Comparison of ENCODE assay signal across 10 mouse cellular contexts in genomic region chr12:12179292-12179865, GRCm38 (mm10).
DNase-seq lines count a peak whose midpoint lies in the region; TF ChIP-seq lines count a peak whose summit lies in the region.
"Had no signal": no experiment of that assay in that cellular context is flagged by ENCODE, and none has a peak within 500 bp of the region (broad histone marks: within the 10 kb centered on the region; RNA-seq: fewer than 3 reads in every experiment).

No protein-coding gene starts in this region.

- no peak for TF ChIP-seq CTCF in gastrocnemius, adult 2 months (IDR thresholded peaks at IDR 0.05)

- H3K27ac ChIP-seq in gastrocnemius, adult 2 months, result peak overlapping the region; percentile 24; the same call in 1 of the 2 replicates

- no peak overlapping the region for H3K4me3 ChIP-seq in gastrocnemius, adult 2 months

- intact Hi-C loops in gastrocnemius, adult 2 months (cut with DNase I), result loop anchor here (5.0 kb wide), 4 partner anchors 83 to 1038 kb away; partner anchors contain the start of gene Fam49a

- DNase-seq in gastrocnemius, adult 2 months, result peak; percentile 27
- no peak for DNase-seq in gastrocnemius, adult 8-10 months (ENCODE audit: low spot score in 2 of 2)
- peak; percentile 25 for DNase-seq in right cerebral cortex, postnatal 14 days
- no peak for DNase-seq in right cerebral cortex, adult 2 months (ENCODE audit: low spot score in 2 of 2)
- DNase-seq in heart, postnatal 4 days, result peak; percentile 62
- no peak for DNase-seq in spleen, postnatal 10 days (ENCODE audit: low spot score in 2 of 2)
- no peak for DNase-seq in thymus, postnatal 25 days
- DNase-seq: adrenal gland, adult 2 months; kidney, adult 18-20 months; lung, postnatal 4 days had no signal

Comparison
In these comparisons a context has a peak if more than half of its experiments do, and no peak if none do; other contexts are left out.
1. DNase-seq: peak in gastrocnemius, adult 2 months (single experiment), right cerebral cortex, postnatal 14 days (single experiment) and heart, postnatal 4 days (single experiment); none in gastrocnemius, adult 8-10 months (0 of 2), right cerebral cortex, adult 2 months (0 of 2), spleen, postnatal 10 days (0 of 2) and thymus, postnatal 25 days (single experiment).